Mouse (Mus musculus) intestine, embryonic 15.5 days (tissue): ENCODE results near the gene Tmem213. TPM values are rescaled to one million over a fixed set of nuclear protein-coding genes. Genes with fewer than 3 reads are reported as not detected.

Experiments used
- ATAC-seq: fragments of 200-750 bp; cut with Nextera tagmentation; 2 replicates; pipeline ENCODE4 v1.8.0; 2017; ENCODE audit warnings: moderate TSS enrichment, moderate library complexity
- H3K27ac ChIP-seq: fragments of 300-500 bp; sonication (generic); 2 replicates; pipeline ENCODE4 v1.5.1; 2015; ENCODE audit warnings: mild to moderate bottlenecking, inconsistent platforms
- H3K27me3 ChIP-seq: fragments of 300-500 bp; sonication (generic); replicated peaks from 2 replicates; pipeline ENCODE4 v1.6.1; 2015; ENCODE audit warnings: inconsistent platforms
- H3K36me3 ChIP-seq: fragments of 300-500 bp; sonication (generic); 2 replicates; pipeline ENCODE4 v1.6.1; 2015; ENCODE audit warnings: inconsistent platforms
- H3K4me1 ChIP-seq: fragments of 300-500 bp; sonication (generic); replicated peaks from 2 replicates; pipeline ENCODE4 v1.6.1; 2015; ENCODE audit warnings: inconsistent platforms
- H3K4me2 ChIP-seq: fragments of 300-500 bp; sonication (generic); replicated peaks from 2 replicates; pipeline ENCODE4 v1.6.1; 2015; ENCODE audit warnings: mild to moderate bottlenecking, inconsistent platforms
- H3K4me3 ChIP-seq: fragments of 300-500 bp; sonication (generic); replicated peaks from 2 replicates; pipeline ENCODE4 v1.5.1; 2015; ENCODE audit warnings: inconsistent platforms
- H3K9ac ChIP-seq: fragments of 300-500 bp; sonication (generic); 2 replicates; pipeline ENCODE4 v1.6.1; 2015; ENCODE audit warnings: inconsistent platforms
- H3K9me3 ChIP-seq: fragments of 300-500 bp; sonication (generic); 2 replicates; pipeline ENCODE4 v1.6.1; 2016; ENCODE audit warnings: inconsistent platforms
- WGBS: fragments of 180-500 bp; shearing (Covaris S2); methylation state at CpG from one replicate; pipeline ENCODE4 v1.1.7; 2015; 5-methylcytosine and 5-hydroxymethylcytosine counted together
- polyA plus RNA-seq: library from polyadenylated mRNA; unstranded; fragments of >200 nt; fragmentation: Nextera tagmentation; extraction: Ambion mirVana; gene quantifications from 2 replicates; pipeline ENCODE4 v1.2.1, GENCODE M21; 2015

Gene Tmem213
- polyA plus RNA-seq, 1 experiment from 2014 or later = not detected

GRCm38 (mm10) chr6:38087242-38088026, 21.6 kb upstream of the Tmem213 start:
- Histone ChIP-seq H3K4me2 (no peak overlapping the region), H3K9me3 (no peaks in the 10 kb centered on the region; the same call in 1 of the 2 replicates), H3K27me3 (no peaks in the 10 kb centered on the region), H3K27ac (no peak overlapping the region), H3K4me3 (no peak overlapping the region), H3K9ac (no peak overlapping the region), H3K4me1 (no peaks in the 10 kb centered on the region), H3K36me3 (no peaks in the 10 kb centered on the region)
- WGBS = 71% methylated on average over 9 of the region's 9 CpGs
- ATAC-seq = 0 out of 2 replicates have a peak, but pooled peaks have one; percentile 31

- Histone ChIP-seq H3K4me2 (no peak overlapping the region), H3K36me3 (no peaks in the 10 kb centered on the region), H3K4me3 (no peak overlapping the region), H3K9me3 (no peaks in the 10 kb centered on the region; the same call in 1 of the 2 replicates), H3K27me3 (no peaks in the 10 kb centered on the region), H3K27ac (no peak overlapping the region), H3K9ac (no peak overlapping the region), H3K4me1 (peaks cover 3% of the 10 kb centered on the region; the same call in 1 of the 2 replicates)
- WGBS = 90% methylated on average over 8 of the region's 8 CpGs
- ATAC-seq = no peak
Observed at GRCm38 (mm10) chr6:38092539-38092938, 16.5 kb upstream of the Tmem213 start.

DNA sequence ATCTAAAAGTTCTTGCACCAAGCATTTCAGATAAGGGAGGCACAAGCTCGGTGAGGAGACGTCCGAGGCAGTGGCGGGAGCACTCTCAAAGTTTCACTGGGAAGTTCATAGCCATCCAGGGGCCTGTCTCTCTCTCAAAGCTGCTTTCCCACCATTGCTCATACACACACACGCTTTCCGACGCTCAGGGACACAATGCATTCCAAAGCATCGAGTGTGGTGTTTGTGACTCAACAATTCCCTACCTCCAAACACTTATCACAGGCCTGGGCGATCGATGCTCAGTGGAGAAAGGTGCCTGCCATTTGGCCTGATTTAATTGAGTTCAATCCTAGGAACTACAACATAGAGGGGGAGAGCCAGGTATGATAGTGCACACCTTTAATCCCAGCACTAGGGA, 14.4 kb upstream of the Tmem213 start:
- Histone ChIP-seq H3K27ac (no peak overlapping the region), H3K27me3 (no peaks in the 10 kb centered on the region), H3K9ac (no peak overlapping the region), H3K9me3 (no peaks in the 10 kb centered on the region; the same call in 1 of the 2 replicates), H3K4me2 (no peak overlapping the region), H3K4me1 (peaks cover 3% of the 10 kb centered on the region; the same call in 1 of the 2 replicates), H3K36me3 (no peaks in the 10 kb centered on the region), H3K4me3 (no peak overlapping the region)
- WGBS = 85% methylated on average over 10 of the region's 10 CpGs
- no peak for ATAC-seq

GRCm38 (mm10) chr6:38096961-38097370, 12.1 kb upstream of the Tmem213 start:
- H3K4me1 ChIP-seq = peaks cover 3% of the 10 kb centered on the region; the same call in 1 of the 2 replicates
- peak overlapping the region; percentile 45; the same call in 1 of the 2 replicates for H3K27ac ChIP-seq
- H3K9me3 ChIP-seq = no peaks in the 10 kb centered on the region
- no peaks in the 10 kb centered on the region for H3K36me3 ChIP-seq
- WGBS = 43% methylated on average over 5 of the region's 5 CpGs
- H3K27me3 ChIP-seq = no peaks in the 10 kb centered on the region
- peak overlapping the region; percentile 22; the same call in 1 of the 2 replicates for H3K4me2 ChIP-seq
- ATAC-seq = peak; percentile 94
- no peak overlapping the region for H3K9ac ChIP-seq
- no peak overlapping the region for H3K4me3 ChIP-seq

- H3K4me3 ChIP-seq = no peak overlapping the region
- H3K4me2 ChIP-seq = no peak overlapping the region
- no peaks in the 10 kb centered on the region for H3K4me1 ChIP-seq
- no peak for ATAC-seq
- no peak overlapping the region for H3K27ac ChIP-seq
- no peaks in the 10 kb centered on the region for H3K27me3 ChIP-seq
- H3K36me3 ChIP-seq = no peaks in the 10 kb centered on the region
- WGBS = 86% methylated on average over 7 of the region's 7 CpGs
- no peak overlapping the region for H3K9ac ChIP-seq
- no peaks in the 10 kb centered on the region for H3K9me3 ChIP-seq
Observed at GRCm38 (mm10) chr6:38102216-38102795, 6.7 kb upstream of the Tmem213 start.

DNA sequence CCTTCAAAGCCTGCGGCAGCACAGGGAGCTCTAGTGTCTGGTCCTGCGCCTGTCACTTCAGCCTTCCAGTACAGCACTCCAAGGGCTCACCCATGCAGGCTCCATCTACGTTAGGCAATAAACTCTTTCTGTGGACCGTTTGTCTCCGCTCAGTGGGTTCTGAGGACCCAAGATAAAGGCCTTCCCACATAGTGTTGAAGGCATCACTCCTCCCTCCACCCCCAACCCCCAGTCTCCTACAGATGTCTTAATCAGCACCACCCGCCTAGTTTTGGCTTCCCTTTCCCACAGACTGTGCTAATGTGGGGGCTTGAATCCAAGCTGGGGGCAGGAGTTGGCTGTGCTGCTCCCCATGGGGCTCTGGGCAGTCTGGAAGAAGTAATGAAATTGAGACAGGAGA, 5.3 kb upstream of the Tmem213 start:
- 52% methylated on average over 6 of the region's 6 CpGs for WGBS
- no peak for ATAC-seq
- no peaks in the 10 kb centered on the region for H3K27me3 ChIP-seq

GRCm38 (mm10) chr6:38105924-38106323, 3.1 kb upstream of the Tmem213 start:
- no peak overlapping the region for H3K4me3 ChIP-seq
- H3K9ac ChIP-seq = no peak overlapping the region
- H3K4me1 ChIP-seq = 0 out of 2 replicates have a peak, but pooled peaks cover 2% of the 10 kb centered on the region
- no peaks in the 10 kb centered on the region for H3K27me3 ChIP-seq
- no peak overlapping the region for H3K27ac ChIP-seq
- H3K36me3 ChIP-seq = no peaks in the 10 kb centered on the region
- no peak for ATAC-seq
- no peak overlapping the region for H3K4me2 ChIP-seq
- WGBS = 83% methylated on average over 9 of the region's 9 CpGs
- H3K9me3 ChIP-seq = no peaks in the 10 kb centered on the region

More for the DNA sequence above, 5.3 kb upstream of the Tmem213 start:
- Histone ChIP-seq H3K4me2 (no peak overlapping the region), H3K27ac (no peak overlapping the region), H3K4me3 (no peak overlapping the region), H3K36me3 (no peaks in the 10 kb centered on the region), H3K4me1 (no peaks in the 10 kb centered on the region), H3K9me3 (no peaks in the 10 kb centered on the region), H3K9ac (no peak overlapping the region)

DNA sequence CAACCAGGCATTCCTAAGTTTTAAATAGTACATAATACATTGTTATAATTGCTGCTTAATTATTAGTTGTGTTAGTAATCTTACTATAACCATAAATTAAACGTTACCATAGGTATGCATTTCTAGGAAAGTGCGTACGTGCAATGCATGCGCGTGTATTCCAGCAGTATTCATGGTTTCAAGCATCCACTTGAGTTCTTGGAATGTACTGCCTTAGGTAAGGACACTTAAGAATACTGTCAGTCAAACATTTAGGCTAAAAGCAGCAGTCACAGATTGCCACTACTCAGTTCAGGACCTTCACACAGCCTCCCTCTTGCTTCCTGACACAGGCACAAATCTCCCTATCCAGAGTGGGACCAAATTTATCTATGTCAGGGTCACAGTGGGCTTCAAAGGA, 606 bp upstream of the Tmem213 start:
- Histone ChIP-seq H3K4me1 (0 out of 2 replicates have a peak, but pooled peaks cover 2% of the 10 kb centered on the region), H3K27ac (no peak overlapping the region), H3K36me3 (no peaks in the 10 kb centered on the region), H3K9me3 (no peaks in the 10 kb centered on the region), H3K27me3 (no peaks in the 10 kb centered on the region), H3K4me3 (no peak overlapping the region), H3K9ac (no peak overlapping the region), H3K4me2 (no peak overlapping the region)
- ATAC-seq = no peak
- 94% methylated on average over 5 of the region's 5 CpGs for WGBS

DNA sequence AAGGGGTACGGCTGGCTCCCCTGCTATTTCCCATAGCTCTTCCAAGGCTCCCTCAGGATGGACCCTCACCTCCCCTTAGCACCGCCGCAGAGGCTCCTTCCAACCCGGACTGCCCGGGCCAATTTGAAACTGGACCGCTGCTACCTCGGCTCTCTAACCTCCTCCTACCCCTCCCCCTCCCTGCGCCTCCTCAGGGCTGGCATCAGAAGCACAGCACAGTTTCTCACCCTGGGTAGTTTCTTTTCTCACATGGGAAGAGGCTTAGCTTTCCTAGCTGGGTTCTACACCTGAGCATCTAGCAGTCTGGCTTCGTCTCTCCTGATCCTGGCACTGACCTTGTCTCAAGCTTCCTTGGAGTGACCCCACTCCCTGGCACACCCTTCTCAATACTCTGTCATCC, 816 bp downstream of the Tmem213 start:
- Histone ChIP-seq H3K36me3 (no peaks in the 10 kb centered on the region), H3K4me1 (0 out of 2 replicates have a peak, but pooled peaks cover 2% of the 10 kb centered on the region), H3K27ac (no peak overlapping the region), H3K4me2 (no peak overlapping the region; the same call in 1 of the 2 replicates), H3K4me3 (no peak overlapping the region), H3K27me3 (no peaks in the 10 kb centered on the region), H3K9ac (no peak overlapping the region), H3K9me3 (no peaks in the 10 kb centered on the region)
- 28% methylated on average over 9 of the region's 9 CpGs for WGBS
- ATAC-seq = no peak

DNA sequence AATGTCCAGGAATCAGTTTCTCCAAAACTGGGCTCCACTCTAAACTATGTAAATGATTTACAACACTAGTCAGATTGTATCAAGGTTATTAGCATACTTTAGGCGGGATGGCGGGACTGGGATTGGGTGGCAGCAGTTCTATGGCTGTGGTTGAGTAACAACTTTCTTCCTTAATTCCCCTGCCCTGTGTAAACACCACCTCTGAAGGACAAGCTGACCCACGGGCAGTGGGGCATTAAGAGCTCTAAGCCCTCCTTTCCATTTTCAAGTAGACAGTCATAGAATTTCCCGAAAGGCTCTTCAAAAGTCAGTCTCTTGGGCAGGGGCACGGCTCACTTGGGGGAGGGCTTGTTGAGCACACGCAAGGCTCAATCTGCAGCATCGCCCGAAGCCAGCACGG, 1.8 kb downstream of the Tmem213 start:
- Histone ChIP-seq H3K27me3 (no peaks in the 10 kb centered on the region), H3K9me3 (no peaks in the 10 kb centered on the region), H3K36me3 (no peaks in the 10 kb centered on the region), H3K9ac (no peak overlapping the region), H3K4me1 (0 out of 2 replicates have a peak, but pooled peaks cover 2% of the 10 kb centered on the region), H3K27ac (no peak overlapping the region), H3K4me2 (0 out of 2 replicates have a peak overlapping the region, but pooled peaks have one; percentile 10), H3K4me3 (no peak overlapping the region)
- ATAC-seq = 0 out of 2 replicates have a peak, but pooled peaks have one; percentile 41
- 54% methylated on average over 9 of the region's 9 CpGs for WGBS

DNA sequence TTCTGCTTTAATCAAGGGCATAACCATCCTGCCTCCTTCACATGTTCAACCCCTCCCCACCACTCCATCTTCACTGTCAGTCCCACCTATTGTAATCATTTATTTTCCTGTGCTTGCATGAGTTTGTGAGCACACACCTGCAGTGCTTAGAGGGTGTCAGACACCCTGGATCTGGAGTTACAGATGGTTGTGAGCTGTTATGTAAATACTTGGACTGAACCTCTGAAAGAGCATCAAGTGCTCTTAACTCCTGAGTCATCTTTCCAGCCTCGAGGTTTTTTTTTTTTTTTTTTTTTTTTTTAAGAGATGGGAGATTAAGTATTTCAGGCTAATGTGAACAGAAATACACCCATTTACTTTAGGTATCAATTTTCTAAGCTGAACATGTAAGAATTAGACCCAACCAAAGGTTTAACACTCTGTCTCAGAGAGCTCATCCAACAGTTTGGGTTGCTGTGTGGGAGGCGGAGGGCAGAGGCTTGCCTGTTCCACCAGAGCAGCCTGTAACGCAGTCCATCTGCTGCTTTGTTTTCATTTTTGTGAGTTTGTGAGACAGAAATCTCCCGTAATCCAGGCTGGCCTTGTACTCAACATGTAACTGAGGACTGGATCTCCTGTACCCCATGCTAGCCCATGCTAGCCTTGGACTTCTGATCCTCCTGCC, 7.2 kb downstream of the Tmem213 start:
- H3K27ac ChIP-seq = no peak overlapping the region
- no peak for ATAC-seq
- 39% methylated on average over 4 of the region's 4 CpGs for WGBS
- H3K36me3 ChIP-seq = no peaks in the 10 kb centered on the region
- H3K9me3 ChIP-seq = no peaks in the 10 kb centered on the region
- no peaks in the 10 kb centered on the region for H3K4me1 ChIP-seq
- H3K4me3 ChIP-seq = no peak overlapping the region
- no peak overlapping the region for H3K4me2 ChIP-seq
- H3K9ac ChIP-seq = no peak overlapping the region
- no peaks in the 10 kb centered on the region for H3K27me3 ChIP-seq

- Histone ChIP-seq H3K4me3 (no peak overlapping the region), H3K36me3 (no peaks in the 10 kb centered on the region), H3K9me3 (no peaks in the 10 kb centered on the region), H3K27me3 (no peaks in the 10 kb centered on the region), H3K4me2 (no peak overlapping the region), H3K9ac (no peak overlapping the region), H3K27ac (no peak overlapping the region), H3K4me1 (no peaks in the 10 kb centered on the region)
- ATAC-seq = no peak
- 84% methylated on average over 6 of the region's 6 CpGs for WGBS
Observed at GRCm38 (mm10) chr6:38118341-38118740, 9.3 kb downstream of the Tmem213 start.
